Mouse (Mus musculus) limb, embryonic 13.5 days (tissue): ENCODE data around the gene Abcc9. TPM values are rescaled to one million over a fixed set of nuclear protein-coding genes. Genes with fewer than 3 reads are reported as not detected.
"Not testable (repeated sequence)": the region's sequence is repeated elsewhere in the genome, so short reads cannot be mapped to it uniquely, and the experiment has no call there.

Experiments
- ATAC-seq: fragments of 200-750 bp; cut with Nextera tagmentation; 2 replicates; pipeline ENCODE4 v1.8.0; 2017; ENCODE audit warnings: low read depth, moderate number of reproducible peaks, moderate TSS enrichment; ENCODE audit not compliant: low FRiP score
- H3K27ac ChIP-seq: fragments of 300-500 bp; sonication (generic); 2 replicates; pipeline ENCODE4 v1.5.1; 2015; ENCODE audit warnings: inconsistent platforms, mild to moderate bottlenecking, moderate library complexity
- H3K27me3 ChIP-seq: fragments of 300-500 bp; sonication (generic); 2 replicates; pipeline ENCODE4 v1.6.1; 2015; ENCODE audit warnings: mild to moderate bottlenecking, inconsistent platforms
- H3K36me3 ChIP-seq: fragments of 300-500 bp; sonication (generic); 2 replicates; pipeline ENCODE4 v1.6.1; 2015; ENCODE audit warnings: inconsistent platforms, mild to moderate bottlenecking, moderate library complexity
- H3K4me1 ChIP-seq: fragments of 300-500 bp; sonication (generic); 2 replicates; pipeline ENCODE4 v1.6.1; 2015; ENCODE audit warnings: inconsistent platforms
- H3K4me2 ChIP-seq: fragments of 300-500 bp; sonication (generic); replicated peaks from 2 replicates; pipeline ENCODE4 v1.6.1; 2015; ENCODE audit warnings: inconsistent platforms, mild to moderate bottlenecking, moderate library complexity
- H3K4me3 ChIP-seq: fragments of 300-500 bp; sonication (generic); 2 replicates; pipeline ENCODE4 v1.5.1; 2015; ENCODE audit warnings: moderate library complexity, mild to moderate bottlenecking, inconsistent platforms
- H3K9ac ChIP-seq: fragments of 300-500 bp; sonication (generic); 2 replicates; pipeline ENCODE4 v1.6.1; 2015; ENCODE audit warnings: mild to moderate bottlenecking, inconsistent platforms
- H3K9me3 ChIP-seq: fragments of 300-500 bp; sonication (generic); 2 replicates; pipeline ENCODE4 v1.6.1; 2016; ENCODE audit warnings: inconsistent platforms
- WGBS: fragments of 180-500 bp; shearing (Covaris S2); methylation state at CpG from one replicate; pipeline ENCODE4 v1.1.7; 2015; 5-methylcytosine and 5-hydroxymethylcytosine counted together
- polyA plus RNA-seq: library from polyadenylated mRNA; unstranded; fragments of >200 nt; fragmentation: Nextera tagmentation; extraction: Ambion mirVana; gene quantifications from 2 replicates; pipeline ENCODE4 v1.2.1, GENCODE M21; 2015

The Abcc9 gene
- polyA plus RNA-seq, 1 experiment from 2014 or later = 1.8 TPM

- Histone ChIP-seq H3K27me3 (peaks cover 10% of the 10 kb centered on the region; the same call in 1 of the 2 replicates), H3K9ac (no peak overlapping the region), H3K9me3 (no peaks in the 10 kb centered on the region), H3K27ac (no peak overlapping the region), H3K4me1 (peaks cover 3% of the 10 kb centered on the region; the same call in 1 of the 2 replicates), H3K36me3 (no peaks in the 10 kb centered on the region), H3K4me3 (no peak overlapping the region), H3K4me2 (peak overlapping the region; percentile 84; the same call in 1 of the 2 replicates)
- no peak for ATAC-seq
- 80% methylated on average over 13 of the region's 13 CpGs for WGBS
Measured at GRCm38 (mm10) chr6:142701161-142701560, 954 bp downstream of the Abcc9 start.

DNA sequence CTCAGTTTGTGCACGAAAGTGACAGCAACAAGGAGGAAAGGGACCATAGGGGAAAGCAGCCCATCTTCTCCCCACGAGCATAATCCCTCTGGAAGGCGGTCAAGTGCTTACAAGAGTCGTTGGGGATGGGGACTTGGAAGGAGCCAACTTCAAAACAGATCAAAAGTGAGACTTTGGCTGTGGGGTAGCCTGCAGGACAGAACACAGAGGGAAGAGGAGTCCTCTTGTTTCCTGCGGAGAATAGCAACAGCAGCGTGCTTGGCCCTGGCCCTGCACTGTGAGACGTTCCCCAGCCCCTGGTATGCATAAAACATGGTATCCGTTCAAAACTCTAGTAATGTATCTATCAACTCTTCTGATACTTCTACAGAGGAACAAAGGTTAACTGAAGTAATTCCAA, 1.4 kb downstream of the Abcc9 start:
- WGBS = 67% methylated on average over 8 of the region's 8 CpGs
- Histone ChIP-seq H3K27me3 (peaks cover 10% of the 10 kb centered on the region; the same call in 1 of the 2 replicates), H3K36me3 (no peaks in the 10 kb centered on the region)

DNA sequence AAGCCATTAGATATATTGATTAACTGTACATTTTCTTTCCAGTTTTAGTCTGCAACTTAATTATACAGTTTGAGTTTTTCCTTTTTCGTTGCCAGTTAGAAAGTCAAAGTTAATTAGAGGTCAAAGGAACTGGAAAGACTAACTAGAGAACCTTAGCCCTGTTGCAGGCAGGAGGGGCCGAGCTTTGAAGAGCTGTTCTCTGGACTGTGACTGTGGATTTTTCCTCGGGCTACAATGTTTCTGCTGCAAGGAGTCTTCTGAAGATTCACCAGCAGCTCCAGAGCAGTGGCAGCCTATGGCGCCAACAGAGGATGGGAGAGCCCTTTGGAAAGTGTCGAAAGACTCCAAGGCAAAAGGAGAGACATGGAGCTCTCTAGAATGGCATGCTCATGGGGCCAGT, 10.0 kb downstream of the Abcc9 start:
- Histone ChIP-seq H3K4me2 (no peak overlapping the region), H3K36me3 (no peaks in the 10 kb centered on the region), H3K27me3 (no peaks in the 10 kb centered on the region), H3K9ac (no peak overlapping the region), H3K9me3 (no peaks in the 10 kb centered on the region), H3K4me1 (no peaks in the 10 kb centered on the region), H3K27ac (no peak overlapping the region), H3K4me3 (no peak overlapping the region)
- ATAC-seq = no peak
- WGBS = 71% methylated on average over 5 of the region's 5 CpGs

More for the DNA sequence above, 1.4 kb downstream of the Abcc9 start:
- peaks cover 3% of the 10 kb centered on the region; the same call in 1 of the 2 replicates for H3K4me1 ChIP-seq
- no peak overlapping the region for H3K4me3 ChIP-seq
- no peak overlapping the region for H3K27ac ChIP-seq
- H3K9ac ChIP-seq = no peak overlapping the region
- H3K9me3 ChIP-seq = no peaks in the 10 kb centered on the region
- no peak for ATAC-seq
- H3K4me2 ChIP-seq = no peak overlapping the region

DNA sequence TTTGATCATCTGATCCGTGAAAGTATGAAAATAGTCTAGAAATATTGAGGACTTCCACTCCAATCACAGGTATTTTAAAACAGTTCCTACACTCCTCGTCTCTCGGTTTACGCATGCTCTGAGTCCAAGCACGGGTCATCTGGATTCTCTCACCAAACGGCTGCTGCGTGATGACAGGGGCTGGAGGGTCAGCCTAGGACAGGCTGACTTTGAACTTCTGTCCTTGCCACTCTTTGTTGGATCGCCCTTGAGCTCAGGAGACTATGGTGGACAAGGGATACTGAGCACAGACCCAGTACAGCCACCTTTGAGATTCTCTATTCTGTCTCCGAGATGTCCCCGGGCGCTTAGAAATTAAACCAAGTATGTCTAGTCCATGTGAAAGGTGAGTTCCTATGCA, 12.4 kb downstream of the Abcc9 start:
- no peak overlapping the region for H3K9ac ChIP-seq
- no peaks in the 10 kb centered on the region for H3K27me3 ChIP-seq
- no peaks in the 10 kb centered on the region for H3K9me3 ChIP-seq
- 70% methylated on average over 11 of the region's 11 CpGs for WGBS
- H3K4me3 ChIP-seq = no peak overlapping the region
- no peak overlapping the region for H3K27ac ChIP-seq
- no peak overlapping the region for H3K4me2 ChIP-seq
- ATAC-seq = no peak
- no peaks in the 10 kb centered on the region for H3K36me3 ChIP-seq
- no peaks in the 10 kb centered on the region for H3K4me1 ChIP-seq

- no peak for ATAC-seq
- H3K4me2 ChIP-seq = no peak overlapping the region
- H3K27ac ChIP-seq = no peak overlapping the region
- no peak overlapping the region for H3K4me3 ChIP-seq
- H3K27me3 ChIP-seq = no peaks in the 10 kb centered on the region
- no peak overlapping the region for H3K9ac ChIP-seq
- no peaks in the 10 kb centered on the region for H3K4me1 ChIP-seq
- H3K9me3 ChIP-seq = no peaks in the 10 kb centered on the region
- no peaks in the 10 kb centered on the region for H3K36me3 ChIP-seq
- WGBS = 67% methylated on average over 7 of the region's 7 CpGs
Measured at GRCm38 (mm10) chr6:142682985-142683691, 19.0 kb downstream of the Abcc9 start.

- Histone ChIP-seq H3K9ac (no peak overlapping the region), H3K4me3 (no peak overlapping the region), H3K27ac (no peak overlapping the region), H3K27me3 (no peaks in the 10 kb centered on the region), H3K4me2 (no peak overlapping the region), H3K9me3 (peaks cover 5% of the 10 kb centered on the region), H3K36me3 (no peaks in the 10 kb centered on the region), H3K4me1 (no peaks in the 10 kb centered on the region)
- ATAC-seq = peak; percentile 61; the same call in 1 of the 2 replicates
- WGBS = 73% methylated on average over 2 of the region's 2 CpGs
Measured at GRCm38 (mm10) chr6:142670021-142670420, 32.1 kb downstream of the Abcc9 start.

DNA sequence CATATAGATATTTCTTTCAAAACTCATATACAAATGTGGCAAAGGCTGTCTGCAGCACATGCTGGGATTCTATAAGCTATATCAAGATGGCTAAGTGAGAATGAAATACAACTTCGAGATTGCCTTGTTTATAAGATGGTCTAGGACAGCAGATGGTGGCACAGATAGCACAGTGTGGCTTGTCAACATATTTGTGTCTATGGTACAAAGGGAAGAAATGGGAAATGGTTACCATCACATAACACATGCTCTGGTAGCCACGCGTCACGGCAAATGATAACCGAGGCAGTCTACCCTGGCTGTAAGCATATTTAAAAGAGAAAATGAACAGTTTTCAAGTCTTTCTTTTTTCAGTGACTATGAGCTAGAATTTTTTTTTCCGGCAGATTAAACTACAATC, 32.8 kb downstream of the Abcc9 start:
- 96% methylated on average over 6 of the region's 6 CpGs for WGBS
- Histone ChIP-seq H3K9ac (no peak overlapping the region), H3K36me3 (no peaks in the 10 kb centered on the region), H3K4me3 (no peak overlapping the region), H3K4me1 (no peaks in the 10 kb centered on the region), H3K9me3 (peaks cover 5% of the 10 kb centered on the region), H3K27ac (no peak overlapping the region), H3K27me3 (no peaks in the 10 kb centered on the region), H3K4me2 (no peak overlapping the region)
- no peak for ATAC-seq

- no peak overlapping the region for H3K4me3 ChIP-seq
- H3K36me3 ChIP-seq = no peaks in the 10 kb centered on the region
- H3K9me3 ChIP-seq = peaks cover 5% of the 10 kb centered on the region
- H3K4me2 ChIP-seq = no peak overlapping the region
- H3K27ac ChIP-seq = no peak overlapping the region
- H3K4me1 ChIP-seq = no peaks in the 10 kb centered on the region
- H3K27me3 ChIP-seq = no peaks in the 10 kb centered on the region
- ATAC-seq = no peak
- WGBS = 88% methylated on average over 6 of the region's 6 CpGs
- H3K9ac ChIP-seq = no peak overlapping the region
Measured at GRCm38 (mm10) chr6:142668831-142669230, 33.3 kb downstream of the Abcc9 start.

DNA sequence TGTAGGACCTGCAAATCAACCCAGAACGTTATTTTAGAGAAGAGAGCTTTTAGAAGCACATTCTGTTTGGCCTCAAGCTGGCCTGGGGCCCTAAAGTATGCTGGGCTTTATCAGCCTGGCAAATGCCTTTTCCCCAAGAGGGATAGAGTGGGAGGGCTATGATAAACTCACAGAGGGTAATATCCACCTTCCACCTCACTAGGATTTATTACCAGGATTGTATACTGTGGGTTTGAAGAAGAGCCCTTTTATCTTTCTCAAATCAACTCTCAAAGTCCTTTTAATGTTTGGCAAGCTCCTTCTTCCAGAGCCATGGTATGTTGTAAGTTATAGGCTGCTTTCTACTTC, 33.7 kb downstream of the Abcc9 start:
- Histone ChIP-seq H3K9me3 (peaks cover 3% of the 10 kb centered on the region), H3K4me1 (no peaks in the 10 kb centered on the region), H3K9ac (no peak overlapping the region), H3K27ac (no peak overlapping the region), H3K4me2 (no peak overlapping the region), H3K36me3 (no peaks in the 10 kb centered on the region), H3K4me3 (no peak overlapping the region), H3K27me3 (no peaks in the 10 kb centered on the region)
- 23% methylated on average over 1 of the region's 1 CpGs for WGBS
- no peak for ATAC-seq

GRCm38 (mm10) chr6:142667701-142668418, 34.3 kb downstream of the Abcc9 start:
- no peaks in the 10 kb centered on the region for H3K36me3 ChIP-seq
- H3K27ac ChIP-seq = no peak overlapping the region
- H3K4me3 ChIP-seq = no peak overlapping the region
- H3K9ac ChIP-seq = no peak overlapping the region
- no peaks in the 10 kb centered on the region for H3K9me3 ChIP-seq
- H3K4me1 ChIP-seq = no peaks in the 10 kb centered on the region
- no peak for ATAC-seq
- no peaks in the 10 kb centered on the region for H3K27me3 ChIP-seq
- H3K4me2 ChIP-seq = no peak overlapping the region
- 78% methylated on average over 7 of the region's 7 CpGs for WGBS

DNA sequence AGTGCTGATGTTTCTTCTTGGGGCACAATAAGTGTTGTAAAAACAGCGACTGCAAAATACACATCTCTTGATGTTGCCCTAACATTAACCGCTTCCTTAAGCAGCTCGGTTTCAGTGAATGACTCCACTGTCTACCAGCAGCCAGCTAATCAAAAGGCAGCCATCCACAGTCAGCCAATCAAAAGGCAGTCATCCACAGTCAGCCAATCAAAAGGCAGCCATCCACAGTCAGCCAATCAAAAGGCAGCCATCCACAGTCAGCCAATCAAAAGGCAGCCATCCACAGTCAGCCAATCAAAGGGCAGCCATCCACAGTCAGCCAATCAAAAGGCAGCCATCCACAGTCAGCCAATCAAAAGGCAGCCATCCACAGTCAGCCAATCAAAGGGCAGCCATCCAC, 40.1 kb downstream of the Abcc9 start:
- 97% methylated on average over 3 of the region's 3 CpGs for WGBS
- not testable (repeated sequence) for H3K4me3 ChIP-seq, H3K9ac ChIP-seq, ATAC-seq, H3K27me3 ChIP-seq, H3K27ac ChIP-seq, H3K9me3 ChIP-seq, H3K4me2 ChIP-seq, H3K36me3 ChIP-seq, H3K4me1 ChIP-seq

DNA sequence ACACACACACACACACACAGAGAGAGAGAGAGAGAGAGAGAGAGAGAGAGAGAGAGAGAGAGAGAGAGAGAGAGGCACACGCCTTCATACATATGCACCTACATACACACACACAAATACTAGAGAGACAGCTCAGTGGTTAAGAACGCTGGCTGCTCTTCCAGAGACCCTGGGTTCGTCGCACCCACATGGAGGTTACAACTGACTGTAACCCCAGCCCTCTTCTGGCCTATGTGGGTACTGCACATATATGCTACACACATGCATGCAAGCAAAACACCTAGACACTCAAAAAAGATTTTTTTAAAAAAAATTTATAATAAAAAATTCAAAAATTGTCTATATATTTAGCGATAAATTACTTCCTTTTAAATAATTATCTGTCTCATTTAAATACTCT, 43.1 kb downstream of the Abcc9 start:
- 65% methylated on average over 5 of the region's 5 CpGs for WGBS

More for the DNA sequence above, 43.1 kb downstream of the Abcc9 start:
- no peaks in the 10 kb centered on the region for H3K4me1 ChIP-seq
- H3K9me3 ChIP-seq = no peaks in the 10 kb centered on the region
- ATAC-seq = no peak
- H3K9ac ChIP-seq = no peak overlapping the region
- H3K4me3 ChIP-seq = no peak overlapping the region
- no peak overlapping the region for H3K4me2 ChIP-seq
- no peak overlapping the region for H3K27ac ChIP-seq
- H3K27me3 ChIP-seq = no peaks in the 10 kb centered on the region
- H3K36me3 ChIP-seq = no peaks in the 10 kb centered on the region
